Mouse (Mus musculus) Patski (cell line): Measurements from ENCODE around the gene Iqch. TPM values are rescaled to one million over a fixed set of nuclear protein-coding genes. Genes with fewer than 3 reads are reported as not detected.
A peak's percentile ranks its signal among the peaks of the same experiment; 100 is the strongest.

Experiments used
- ATAC-seq: fragments of 100-300 bp; one replicate; pipeline ENCODE4 v1.8.0; 2021
- CTCF ChIA-PET: fragments of 350-600 bp; sonication (Branson Sonifier 250); formaldehyde crosslinking; loops from one replicate; lab custom pipeline; 2022; ENCODE audit warnings: inconsistent platforms; lab: Charles Lee
- POLR2A ChIA-PET: fragments of 350-600 bp; sonication (Branson Sonifier 250); formaldehyde crosslinking; loops from one replicate; lab custom pipeline; 2022; ENCODE audit warnings: antibody characterized with exemption, inconsistent platforms; lab: Charles Lee
- DNase-seq: peaks from one replicate; pipeline ENCODE4 v3.0.0-alpha.2; 2011; ENCODE audit warnings: low read depth, low spot score
- H3K27me3 ChIP-seq: fragments of 371-371 bp; one replicate; pipeline ENCODE4 v1.5.1; 2021
- CTCF ChIP-seq: fragments of 100-300 bp; IDR thresholded peaks from one replicate; pipeline ENCODE4 v1.5.1; 2021
- in situ Hi-C: fragments of 300-500 bp; cut with MboI; formaldehyde crosslinking; loops from 3 replicates; pipeline ENCODE4 v1.11.1; 2018; ENCODE audit warnings: low pct_unique_long_range_greater_than_20kb, mixed read lengths
- polyA plus RNA-seq: library from polyadenylated mRNA; unstranded; gene quantifications from one replicate; pipeline ENCODE4 v1.2.3, GENCODE M21; 2021

Iqch gene
- polyA plus RNA-seq, 1 experiment from 2014 or later, result 0.09 TPM

DNA sequence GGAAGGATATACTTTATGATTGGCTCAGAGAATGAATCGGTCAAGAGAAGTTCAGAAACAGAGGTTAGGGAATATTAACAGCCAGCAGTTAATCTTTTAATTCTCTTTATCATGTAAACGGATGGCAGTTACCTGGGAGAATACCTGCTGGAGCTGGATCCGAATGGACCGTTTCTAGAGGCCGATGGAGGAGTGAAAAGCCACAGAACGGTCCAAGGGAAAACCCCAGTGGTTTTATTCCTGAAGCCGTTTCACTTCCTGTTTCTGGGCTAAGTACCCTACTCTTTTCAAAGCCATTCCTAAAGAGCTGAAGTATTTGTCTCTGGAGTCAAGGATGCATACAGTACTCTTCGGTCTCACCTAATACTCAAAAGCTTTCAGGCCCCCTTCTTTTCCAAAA is 102.4 kb downstream of the Iqch start:
- TF ChIP-seq CTCF, result no peak
- no peak for ATAC-seq
- CTCF ChIA-PET, result no interaction called here
- POLR2A ChIA-PET, result no interaction called here
- peaks cover 31% of the 10 kb centered on the region for H3K27me3 ChIP-seq
- in situ Hi-C loops, result no loop called here
- no peak for DNase-seq

DNA sequence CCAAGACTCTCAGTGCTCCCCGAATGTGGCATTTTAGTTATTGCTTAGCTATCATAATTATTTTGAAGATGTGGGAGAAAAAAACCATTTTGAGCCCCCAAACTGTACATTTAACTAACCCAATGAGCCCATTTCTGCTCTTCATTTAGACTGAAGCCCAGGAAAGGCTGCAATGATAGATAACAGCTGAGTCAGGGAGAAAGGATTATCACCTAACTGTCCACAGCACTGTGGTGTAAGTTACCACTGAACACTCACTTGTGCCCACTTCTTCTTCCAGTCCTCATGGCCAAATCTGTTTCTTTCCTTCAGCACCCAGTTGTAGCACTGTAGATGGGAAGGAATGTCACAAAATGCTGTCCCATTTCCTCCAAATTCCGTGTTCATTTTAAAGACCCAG is 106.5 kb downstream of the Iqch start:
- H3K27me3 ChIP-seq, result peaks cover 64% of the 10 kb centered on the region
- DNase-seq (no peak), ATAC-seq (no peak)
- ChIA-PET CTCF (interaction anchor here (1.3 kb wide), 1 partner anchor 15 kb away, joined by 4 read pairs; no protein-coding TSS in a partner anchor), POLR2A (interaction anchor here (0.5 kb wide), 1 partner anchor 72 kb away, joined by 3 read pairs; no protein-coding TSS in a partner anchor)
- in situ Hi-C loops, result no loop called here
- TF ChIP-seq CTCF, result no peak

GRCm38 (mm10) chr9:63493746-63494145 is 108.5 kb downstream of the Iqch start:
- no peak for TF ChIP-seq CTCF

GRCm38 (mm10) chr9:63492291-63492690 is 110.0 kb downstream of the Iqch start:
- ATAC-seq (no peak), DNase-seq (no peak)
- H3K27me3 ChIP-seq, result peaks cover 60% of the 10 kb centered on the region
- POLR2A ChIA-PET, result no interaction called here
- TF ChIP-seq CTCF, result no peak
- in situ Hi-C loops, result no loop called here
- CTCF ChIA-PET, result no interaction called here

More at GRCm38 (mm10) chr9:63493746-63494145, 108.5 kb downstream of the Iqch start:
- peaks cover 69% of the 10 kb centered on the region for H3K27me3 ChIP-seq
- ATAC-seq (no peak), DNase-seq (no peak)
- CTCF ChIA-PET, result no interaction called here
- in situ Hi-C loops, result no loop called here
- POLR2A ChIA-PET, result no interaction called here

GRCm38 (mm10) chr9:63490521-63491307 is 111.6 kb downstream of the Iqch start:
- POLR2A ChIA-PET, result no interaction called here
- CTCF ChIA-PET, result no interaction called here
- in situ Hi-C loops, result no loop called here
- DNase-seq, result no peak
- no peak for TF ChIP-seq CTCF
- no peak for ATAC-seq
- peaks cover 44% of the 10 kb centered on the region for H3K27me3 ChIP-seq

- TF ChIP-seq CTCF, result no peak
- H3K27me3 ChIP-seq, result peaks cover 35% of the 10 kb centered on the region
- in situ Hi-C loops, result no loop called here
- no peak for DNase-seq
- CTCF ChIA-PET, result interaction anchor here (1.3 kb wide), 1 partner anchor 17 kb away, joined by 4 read pairs; no protein-coding TSS in a partner anchor
- POLR2A ChIA-PET, result no interaction called here
- no peak for ATAC-seq
These were observed 113.1 kb downstream of the Iqch start for GRCm38 (mm10) chr9:63489156-63489555.

GRCm38 (mm10) chr9:63465561-63465960 is 136.7 kb downstream of the Iqch start:
- in situ Hi-C loops, result no loop called here
- DNase-seq (no peak), ATAC-seq (no peak)
- ChIA-PET CTCF (no interaction called here), POLR2A (no interaction called here)
- TF ChIP-seq CTCF, result no peak
- H3K27me3 ChIP-seq, result peaks cover 6% of the 10 kb centered on the region

GRCm38 (mm10) chr9:63462296-63462695 is 140.0 kb downstream of the Iqch start:
- DNase-seq, result peak; percentile 10
- H3K27me3 ChIP-seq, result peaks cover 6% of the 10 kb centered on the region
- ChIA-PET POLR2A (no interaction called here), CTCF (interaction anchor here (0.9 kb wide), 1 partner anchor 8 kb away, joined by 3 read pairs; no protein-coding TSS in a partner anchor)
- in situ Hi-C loops, result loop anchor here (5.0 kb wide), 1 partner anchor 325 kb away; no protein-coding TSS in a partner anchor
- no peak for ATAC-seq
- peak; percentile 87 for TF ChIP-seq CTCF

- H3K27me3 ChIP-seq, result no peaks in the 10 kb centered on the region
- ATAC-seq (no peak), DNase-seq (no peak)
- TF ChIP-seq CTCF, result no peak
- ChIA-PET POLR2A (no interaction called here), CTCF (no interaction called here)
- in situ Hi-C loops, result no loop called here
These were observed 145.9 kb downstream of the Iqch start for GRCm38 (mm10) chr9:63456401-63456800.

DNA sequence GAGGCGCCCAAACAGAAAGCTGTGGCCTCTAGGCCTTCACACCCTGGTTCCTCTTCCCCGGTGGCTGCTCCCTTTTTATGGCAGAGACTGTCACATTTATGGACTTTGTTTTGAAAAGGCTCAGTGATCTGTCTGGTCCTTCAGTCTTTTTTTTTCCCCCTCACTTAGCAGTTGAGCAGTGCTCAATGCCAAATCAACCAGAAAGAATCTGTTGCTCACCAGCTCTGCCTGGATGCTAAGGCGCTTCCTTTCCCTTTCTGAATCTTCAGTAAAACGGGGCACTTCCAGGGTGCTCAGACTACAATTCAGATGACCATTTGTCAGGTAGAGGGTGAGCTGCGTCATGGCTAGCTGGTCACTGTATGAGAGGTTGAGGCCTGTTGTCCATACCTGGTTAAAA is 148.0 kb downstream of the Iqch start:
- in situ Hi-C loops, result no loop called here
- DNase-seq (no peak), ATAC-seq (no peak)
- ChIA-PET CTCF (interaction anchor here (0.9 kb wide), 1 partner anchor 8 kb away, joined by 3 read pairs; no protein-coding TSS in a partner anchor), POLR2A (interaction anchor here (0.6 kb wide), 2 partner anchors 215 to 678 kb away, joined by 3 read pairs; no protein-coding TSS in a partner anchor)
- TF ChIP-seq CTCF, result no peak
- no peaks in the 10 kb centered on the region for H3K27me3 ChIP-seq

- CTCF ChIA-PET, result interaction anchor here (2.7 kb wide), 1 partner anchor 17 kb away, joined by 6 read pairs; no protein-coding TSS in a partner anchor
- POLR2A ChIA-PET, result no interaction called here
- ATAC-seq, result no peak
- DNase-seq, result no peak
- in situ Hi-C loops, result no loop called here
- H3K27me3 ChIP-seq, result no peaks in the 10 kb centered on the region
- TF ChIP-seq CTCF, result no peak
These were observed 151.7 kb downstream of the Iqch start for GRCm38 (mm10) chr9:63450531-63451030.
